Mouse (Mus musculus): ENCODE measurements around the gene Gm21988.

GRCm38 (mm10) chr11:70254931-70255531 lies 15.4 kb upstream of the Gm21988 start, which contains the start of gene Alox12:
- TF ChIP-seq POLR2A (IDR thresholded peaks at IDR 0.05; ENCODE audit: borderline replicate concordance, extremely low read depth, insufficient read depth, insufficient read length, poor library complexity, severe bottlenecking) (no peak), CTCF (IDR thresholded peaks at IDR 0.05; ENCODE audit: borderline replicate concordance, extremely low read depth, insufficient read depth, insufficient read length) (peak; percentile 29; the same call in 1 of the 2 replicates)
